Mouse (Mus musculus) kidney, postnatal 25 days (tissue): ENCODE measurements around the gene Tst.

Experiments
- DNase-seq, 2 experiments: peaks; one replicate each; pipeline ENCODE4 v3.0.0; 2021; ENCODE audit warnings: mixed read lengths in 2 of 2

The Tst gene

DNA sequence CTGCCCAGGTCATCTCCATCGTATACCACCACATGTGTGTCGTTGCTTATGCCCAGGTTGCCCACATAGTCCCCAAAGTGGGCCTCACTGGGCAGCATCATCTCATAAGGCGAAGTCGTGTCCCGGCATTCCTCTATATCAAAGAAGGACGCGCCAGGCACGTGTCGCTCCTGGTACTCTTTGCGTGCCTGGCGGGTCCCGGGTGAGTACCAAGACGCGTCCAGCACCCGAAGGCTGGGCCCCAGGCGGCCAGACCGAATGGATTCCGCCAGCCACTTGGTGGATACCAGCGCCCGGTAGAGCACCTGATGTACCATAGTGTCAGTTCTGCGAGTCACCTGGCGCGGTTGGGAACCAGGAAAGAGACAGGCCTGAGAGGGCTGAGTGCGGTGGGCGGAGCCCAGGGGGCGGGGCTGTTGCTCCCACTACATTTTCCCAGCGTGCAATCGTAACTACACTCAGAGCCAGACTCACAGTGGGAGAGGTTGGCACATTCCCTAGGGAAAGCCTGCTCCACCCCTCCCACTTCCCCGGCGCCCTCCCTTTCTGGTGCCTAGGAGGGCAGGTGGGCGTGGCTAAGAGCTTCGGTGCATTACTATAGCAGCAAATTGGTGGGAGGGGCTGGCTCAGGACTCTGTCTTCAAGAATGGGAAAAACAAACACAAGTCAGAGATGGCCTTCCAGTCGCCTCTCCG, at the start of gene Tst:
Tst (minus strand) TSS at position 391 of the 695 bp plus-strand sequence.
- peak; percentile 98 for DNase-seq

DNA sequence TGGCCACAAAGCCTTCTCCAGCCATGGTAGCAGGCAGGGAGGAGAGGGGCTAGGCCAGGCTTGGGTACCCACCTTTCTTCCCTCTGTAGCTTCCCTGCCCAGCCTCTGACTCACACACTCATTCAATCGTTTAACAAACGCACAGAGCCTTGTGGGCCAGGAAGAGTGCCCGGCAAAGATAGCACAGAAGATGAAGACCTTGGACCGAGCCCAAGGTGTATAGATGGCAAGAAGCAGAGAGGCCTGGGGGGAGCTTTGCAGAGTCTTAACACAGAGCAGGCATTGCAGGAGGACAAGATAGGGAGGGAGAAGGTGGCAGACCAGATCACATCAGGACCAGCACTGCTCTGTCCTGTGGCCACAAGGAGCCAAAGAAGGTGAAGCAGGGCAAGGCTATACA, 49.5 kb upstream of the Tst start:
- DNase-seq, result no peak

DNA sequence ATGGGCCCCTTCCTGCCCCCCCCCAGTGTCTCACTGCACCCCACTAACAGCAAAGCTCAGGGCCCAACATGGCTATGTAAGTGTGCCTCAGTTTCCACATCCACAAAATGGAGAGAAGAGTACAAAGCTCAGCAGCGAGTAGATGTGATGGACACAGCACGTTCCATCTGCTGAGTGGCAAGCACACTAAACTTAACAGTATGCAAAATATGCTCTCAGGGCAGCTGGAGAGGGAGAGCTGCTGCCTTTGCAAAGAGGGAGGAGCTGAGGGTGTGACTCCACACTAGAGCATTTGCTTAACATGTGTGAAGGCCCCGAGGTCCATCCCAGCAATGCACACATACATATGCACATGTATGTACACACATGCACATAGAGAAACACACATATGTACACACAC, 47.2 kb upstream of the Tst start:
- DNase-seq, result no peak

DNA sequence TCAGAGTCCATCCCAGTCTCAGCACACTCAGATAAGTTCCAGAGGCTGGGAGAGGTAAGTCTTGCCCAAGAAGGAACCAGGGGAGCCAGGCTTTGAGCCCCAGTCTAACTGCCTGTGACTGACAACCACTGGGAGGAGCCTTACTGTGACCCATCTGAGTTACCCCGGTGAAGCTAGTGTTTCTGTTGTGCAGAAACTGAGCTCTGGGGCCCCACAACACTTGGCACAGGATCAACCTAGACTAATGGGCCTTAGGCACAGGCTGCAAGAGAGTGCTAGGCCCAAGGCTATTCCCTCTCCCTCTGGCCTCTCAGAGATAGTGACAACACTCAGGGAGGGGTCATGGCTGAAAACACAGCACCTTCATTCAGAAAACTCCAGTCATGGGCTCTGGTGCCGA, 45.5 kb upstream of the Tst start:
- no peak for DNase-seq

DNA sequence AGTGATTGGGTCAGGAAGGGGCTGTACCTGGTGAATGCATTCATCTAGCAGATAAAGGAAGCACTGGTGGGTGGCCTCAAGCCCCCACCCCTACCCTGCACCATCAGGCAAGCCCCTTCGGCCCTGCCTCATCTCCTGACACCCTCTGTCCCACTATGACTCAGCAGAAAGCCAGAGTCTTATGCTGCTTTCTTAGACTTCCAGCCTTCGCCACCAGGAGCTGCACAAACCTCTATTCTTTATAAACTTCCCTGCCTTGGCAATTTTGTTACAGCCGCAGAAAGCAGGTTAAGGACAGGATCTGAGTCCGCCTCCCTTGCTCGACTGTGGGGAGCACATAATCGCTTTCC, 44.7 kb upstream of the Tst start:
- DNase-seq, result no peak

DNA sequence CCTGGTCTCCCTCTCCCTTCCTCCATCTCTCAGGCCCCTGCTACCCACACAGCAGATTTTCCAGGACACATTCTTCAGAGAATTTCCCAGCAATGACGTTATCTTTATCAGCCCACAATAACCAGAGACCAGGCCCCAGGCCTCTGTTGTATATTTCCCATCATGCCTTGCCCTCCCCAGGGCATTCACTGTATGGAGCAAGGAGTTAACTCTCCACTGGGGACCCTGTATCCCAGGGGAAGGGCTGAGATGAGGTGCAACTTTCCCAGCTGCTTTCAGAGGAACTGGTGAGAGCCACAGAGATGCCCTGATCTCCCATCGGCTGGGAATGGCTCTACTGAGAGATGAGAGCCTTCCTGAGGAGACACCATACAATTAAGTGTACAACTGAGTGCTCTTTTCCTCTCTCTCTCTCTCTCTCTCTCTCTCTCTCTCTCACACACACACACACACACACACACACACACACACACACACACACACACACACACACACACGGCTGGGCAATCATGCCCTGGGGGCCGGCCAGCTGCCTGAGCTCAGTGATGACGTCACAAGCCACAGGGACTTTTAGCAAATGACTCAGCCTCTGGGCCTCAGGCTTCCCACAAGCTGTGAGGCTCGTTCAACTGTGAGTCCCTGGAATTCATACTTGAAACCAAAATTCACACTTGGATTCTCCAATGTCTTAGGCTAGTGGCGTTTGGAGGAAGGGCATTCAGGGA, 44.1 kb upstream of the Tst start:
- DNase-seq, result peak in 1 of 2 experiments; percentile 66

DNA sequence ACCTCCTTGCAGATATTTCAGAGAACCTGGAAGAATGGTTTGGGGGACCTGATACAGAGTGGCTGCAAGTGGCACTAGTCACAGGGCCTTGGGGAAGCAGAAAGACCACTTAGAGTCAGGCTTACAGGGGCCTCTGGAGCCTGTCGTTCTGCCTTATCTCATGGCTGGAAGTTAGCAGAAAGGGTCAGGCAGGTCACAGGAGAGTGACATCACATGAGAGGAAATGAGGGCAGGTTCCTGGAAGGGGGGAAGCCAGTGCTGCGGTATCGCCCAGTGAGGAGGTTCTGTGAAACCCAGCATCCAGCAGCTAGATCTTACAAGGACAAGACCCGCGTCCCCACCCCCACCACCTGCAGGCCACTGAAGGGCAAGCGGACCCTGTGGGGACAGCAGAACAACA, 43.4 kb upstream of the Tst start:
- DNase-seq, result peak; percentile 27 to 35

DNA sequence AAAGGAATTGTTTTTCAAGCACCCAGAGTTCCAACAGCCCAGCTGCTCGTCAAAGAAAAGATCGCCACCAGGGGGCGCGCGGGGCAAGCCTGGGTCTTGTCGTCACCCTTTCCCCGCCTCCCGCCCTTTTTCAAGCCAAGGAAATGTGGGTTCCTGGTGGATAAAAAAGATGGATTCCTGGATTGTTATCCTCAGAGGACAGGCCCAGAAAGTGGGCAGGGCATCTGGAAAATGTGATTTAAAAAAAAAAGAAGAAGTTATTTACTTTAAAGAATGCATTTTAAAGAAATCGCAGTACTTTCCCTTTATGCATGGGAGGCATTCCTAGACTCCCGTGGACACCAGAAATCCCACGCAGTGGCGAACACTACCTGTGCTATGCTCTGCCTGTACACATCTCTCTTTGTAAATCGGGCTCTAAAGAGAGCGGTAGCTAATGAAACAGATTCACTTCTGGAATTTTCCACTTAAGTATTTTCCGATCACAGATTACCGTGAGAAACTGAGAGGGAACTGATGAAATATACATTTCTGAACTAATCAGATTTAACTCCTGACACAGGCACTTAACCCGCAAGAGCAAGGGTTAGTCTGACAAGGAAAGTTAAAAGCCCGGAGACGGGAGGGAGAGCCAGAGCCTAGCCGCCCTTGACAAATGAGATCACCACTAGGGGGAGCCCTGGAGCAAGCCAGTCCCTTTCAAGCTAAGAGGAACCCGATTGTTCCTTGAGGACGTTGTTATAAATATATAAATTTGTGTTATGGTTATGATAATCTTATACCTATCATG, 42.2 kb upstream of the Tst start:
- DNase-seq, result peak; percentile 95 to 100

DNA sequence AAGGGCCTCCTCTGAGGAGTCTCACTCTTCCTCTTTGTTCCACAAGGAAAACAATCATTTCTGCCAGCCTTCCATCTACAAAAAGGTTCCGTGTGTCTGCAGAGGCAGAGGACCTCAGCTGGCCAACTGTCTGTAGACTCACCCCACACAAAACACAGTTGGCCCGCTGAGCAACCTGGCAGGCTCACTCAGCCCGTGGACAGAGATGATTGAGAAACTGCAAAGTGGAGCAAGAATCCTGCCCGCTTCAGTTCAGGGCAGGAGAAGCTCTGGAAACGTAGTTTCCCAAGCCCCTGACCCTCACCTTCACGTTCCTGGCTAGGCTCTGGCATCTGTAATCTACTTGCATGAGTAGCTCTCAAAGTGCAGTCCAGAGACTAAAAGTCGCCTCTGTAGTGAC, 41.4 kb upstream of the Tst start:
- DNase-seq, result no peak

DNA sequence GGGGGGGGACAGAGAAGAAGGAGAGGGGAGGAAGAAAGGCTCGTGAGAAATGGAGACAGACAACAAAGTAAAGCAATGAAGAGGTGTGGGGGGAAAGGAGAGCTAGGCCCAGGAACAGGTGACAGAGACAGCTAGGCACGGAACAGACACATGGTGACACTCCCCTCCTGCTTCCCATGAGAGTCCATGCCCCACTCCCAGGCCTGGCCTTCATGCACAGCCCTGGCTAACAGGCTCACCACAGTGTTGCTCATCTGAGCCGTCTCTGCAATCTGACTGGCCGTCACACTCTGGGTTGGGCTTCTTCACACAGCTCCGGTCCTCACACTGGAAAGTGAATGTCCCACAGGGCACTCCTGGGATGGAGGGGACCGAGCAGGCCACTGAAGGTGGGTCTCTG, 38.1 kb upstream of the Tst start:
- no peak for DNase-seq

DNA sequence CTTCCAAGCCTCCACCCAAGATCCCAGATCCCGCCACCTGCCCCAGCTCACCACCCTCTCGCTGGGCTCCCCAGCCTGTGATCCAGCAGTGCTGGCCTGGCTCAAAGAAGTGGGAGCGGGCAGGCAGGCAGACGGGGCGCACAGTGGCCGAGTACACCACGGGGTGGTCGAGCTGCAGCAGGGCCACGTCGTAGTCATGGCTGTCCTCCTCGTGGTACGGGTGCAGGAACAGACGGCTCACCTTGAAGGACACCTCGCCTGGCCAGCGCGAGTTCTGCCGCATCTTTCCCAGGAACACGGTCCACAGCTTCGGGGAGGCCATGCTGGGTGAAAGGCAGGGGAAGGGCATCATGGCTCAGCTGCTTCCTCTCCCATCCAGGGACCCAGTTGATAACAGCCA, 36.5 kb upstream of the Tst start:
- no peak for DNase-seq

DNA sequence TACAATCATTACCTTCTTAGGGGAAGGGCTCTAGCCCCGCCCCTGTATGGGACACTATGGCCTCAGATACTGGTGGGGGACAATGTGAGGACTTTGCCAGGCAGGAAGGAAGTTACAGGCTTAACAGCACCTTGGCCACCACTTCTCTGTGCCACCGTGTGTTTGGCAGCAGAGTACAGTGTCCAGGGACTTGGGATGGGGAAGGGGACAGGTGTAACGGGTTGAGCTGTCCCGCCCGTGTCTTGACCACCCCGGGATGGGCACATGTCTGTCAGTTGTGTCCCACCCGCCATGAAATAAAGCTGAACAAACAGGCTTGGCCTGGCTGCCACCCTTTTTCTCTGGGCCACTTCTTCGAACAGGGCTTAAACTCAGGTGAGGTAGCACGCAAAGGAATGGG, 33.3 kb upstream of the Tst start:
- DNase-seq, result no peak

DNA sequence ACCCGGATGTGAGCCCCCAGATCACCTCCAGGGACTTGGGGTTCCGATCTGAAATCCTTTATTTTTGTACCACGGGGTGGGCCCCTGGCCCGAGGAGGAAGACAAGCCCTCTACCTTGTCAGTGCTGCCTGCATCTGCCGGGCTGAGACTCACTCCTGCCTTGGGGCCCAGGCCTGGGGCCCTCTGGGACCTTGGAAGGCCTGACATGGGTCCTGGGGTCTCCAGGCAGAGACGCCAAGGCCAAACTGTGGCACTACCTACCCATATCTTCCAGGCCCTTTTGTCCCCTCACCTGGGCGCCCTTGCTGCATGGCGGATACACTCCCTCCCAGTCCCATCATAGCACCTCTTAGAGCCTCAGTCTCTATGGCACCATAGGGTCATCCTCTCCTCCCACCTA, 32.8 kb upstream of the Tst start:
- DNase-seq, result no peak

DNA sequence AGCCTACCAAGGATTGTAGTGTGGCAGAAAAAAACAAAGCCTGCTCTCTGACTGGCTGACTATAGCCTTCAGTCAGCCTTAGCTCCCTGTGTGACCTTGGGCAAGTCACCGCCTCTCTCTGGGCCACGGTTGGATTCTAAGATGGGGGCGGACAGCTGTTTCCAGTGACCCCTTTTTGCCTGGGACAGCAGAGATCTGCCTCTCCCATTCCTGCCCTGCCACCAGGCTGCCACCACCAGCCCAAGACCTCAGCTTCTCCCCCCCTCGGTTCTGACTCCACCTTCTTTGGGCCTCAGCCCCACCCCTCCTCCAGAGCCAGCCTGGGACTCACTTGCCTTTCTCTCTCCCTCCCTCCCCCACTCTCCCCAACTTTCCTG, 32.3 kb upstream of the Tst start:
- no peak for DNase-seq

DNA sequence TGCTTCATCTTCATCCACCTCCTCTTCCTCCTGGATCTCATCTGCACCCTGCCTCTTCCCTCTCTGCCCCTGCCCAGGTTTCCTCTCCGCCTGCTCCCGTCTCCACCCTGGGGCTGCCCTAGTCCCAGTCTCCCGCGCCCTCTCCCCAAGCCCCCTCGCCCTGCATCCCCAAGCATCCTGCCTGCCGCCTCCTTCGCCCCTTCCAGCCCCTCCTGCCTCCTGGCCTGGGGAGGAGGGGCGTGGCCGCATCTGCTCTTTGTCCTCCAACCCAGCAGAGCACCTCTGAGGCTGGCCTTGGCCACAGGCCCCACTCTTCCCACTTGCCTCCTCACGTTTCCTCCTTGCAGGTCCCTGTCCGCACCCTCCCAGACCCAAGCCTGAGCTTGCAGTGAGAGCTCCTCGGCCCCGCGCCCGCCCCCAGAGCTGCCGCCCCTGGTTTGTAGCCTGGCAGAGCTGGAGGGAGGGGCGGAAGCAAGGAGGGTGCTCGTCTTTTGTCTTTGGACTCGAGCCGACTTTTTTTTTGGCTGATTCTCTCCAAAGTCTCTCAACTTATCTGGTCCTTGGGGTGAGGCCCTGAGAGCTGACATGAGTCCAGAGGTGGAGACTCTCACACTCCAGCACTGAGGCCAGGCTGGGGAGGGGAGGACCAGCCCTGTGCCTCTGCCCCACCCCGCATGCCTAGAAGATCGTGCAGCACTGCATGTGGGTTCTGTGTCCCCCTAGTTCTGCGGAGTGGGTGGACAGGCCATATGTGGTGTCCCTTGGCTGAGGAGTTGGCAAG, 31.7 kb upstream of the Tst start:
- DNase-seq, result peak; percentile 37 to 63

DNA sequence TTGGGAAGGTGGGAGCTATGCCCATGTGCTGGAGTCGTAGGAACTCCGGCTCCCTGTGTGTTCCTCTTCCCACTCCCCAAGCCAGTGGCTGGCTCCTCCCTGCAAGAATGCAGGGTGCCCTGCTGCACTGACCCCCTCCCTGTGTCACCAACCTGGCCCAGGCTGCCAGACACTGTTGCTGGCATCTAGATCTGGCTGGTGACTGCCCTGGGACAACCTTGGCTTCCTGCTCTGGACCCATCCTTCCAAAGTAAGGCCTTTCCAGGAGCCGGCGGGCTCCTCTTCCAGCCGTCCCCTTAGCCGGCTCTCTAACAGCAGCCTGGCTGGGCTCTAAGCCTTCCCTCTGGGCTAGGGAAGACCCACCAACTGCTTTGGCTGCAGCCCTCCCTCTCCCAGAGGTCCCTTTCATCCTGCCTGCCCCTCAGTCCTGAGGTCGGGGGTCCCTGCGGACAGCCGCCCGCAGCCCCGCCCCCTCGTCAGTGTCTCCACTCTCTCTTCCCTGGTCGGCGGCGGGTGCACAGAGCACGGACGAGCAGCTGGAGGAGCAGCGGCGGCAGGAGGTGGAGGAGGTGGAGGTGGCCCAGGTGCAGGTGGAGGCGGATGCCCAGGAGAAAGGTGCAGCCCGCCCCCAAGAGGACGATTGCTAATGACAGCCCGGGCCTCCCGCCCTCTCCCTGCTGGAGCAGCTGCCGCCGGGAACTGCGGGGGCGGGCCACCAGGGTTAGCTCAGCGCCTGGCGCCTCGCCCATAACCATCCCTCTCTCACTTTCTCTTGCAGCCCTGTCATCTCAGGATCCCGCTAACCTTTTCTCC, 30.9 kb upstream of the Tst start:
- DNase-seq, result peak; percentile 84 to 87

DNA sequence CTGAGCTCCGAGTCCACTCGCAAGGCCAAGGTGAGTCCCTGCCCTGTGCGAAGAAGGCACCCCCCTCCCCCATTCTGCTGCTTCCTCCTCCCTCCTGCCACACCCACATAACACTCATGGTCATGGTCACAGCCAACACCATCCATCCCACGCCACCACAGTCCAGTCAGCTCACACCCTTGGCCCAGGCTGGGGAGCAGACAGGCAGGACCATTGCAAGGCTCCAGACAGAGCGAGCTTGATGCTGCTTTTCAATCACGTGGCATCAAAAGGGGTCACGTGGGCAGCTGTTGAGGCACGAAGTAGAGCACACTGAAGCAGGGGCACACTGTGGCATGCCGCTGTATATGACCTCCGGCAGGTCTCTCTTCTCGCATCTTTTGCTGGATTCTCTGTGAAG, 30.0 kb upstream of the Tst start:
- no peak for DNase-seq

DNA sequence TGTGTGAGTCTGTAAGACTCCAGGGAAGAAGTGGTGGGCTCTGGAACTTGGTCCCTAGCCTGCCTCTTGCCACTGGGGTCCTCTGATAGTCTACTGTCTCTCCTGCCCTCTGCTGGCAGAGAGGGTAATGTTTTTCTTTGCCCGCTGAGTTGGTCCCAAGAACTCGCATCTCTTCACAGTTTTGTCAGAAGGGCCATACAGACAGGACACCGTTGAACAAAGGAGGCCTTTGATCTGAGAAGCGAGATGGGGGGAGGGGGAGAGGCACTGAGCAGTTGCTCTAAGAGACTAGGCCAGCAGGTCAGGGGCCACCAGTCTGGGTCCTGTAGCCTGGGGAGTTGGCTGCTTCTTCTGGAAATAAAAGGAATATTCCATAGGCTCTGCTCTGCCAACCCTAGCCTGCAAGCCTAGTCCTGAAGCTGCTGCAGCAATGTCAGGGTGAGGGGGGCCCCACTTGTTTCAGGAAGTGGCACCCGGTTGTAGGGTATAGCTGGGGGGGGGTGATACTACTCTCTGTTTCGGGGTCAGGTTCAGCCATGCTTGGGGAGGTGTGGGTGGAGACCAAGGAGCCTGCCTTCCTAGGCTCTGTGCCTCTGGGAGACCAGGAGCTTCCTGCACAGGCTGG, 29.3 kb upstream of the Tst start:
- DNase-seq, result peak; percentile 49 to 61

DNA sequence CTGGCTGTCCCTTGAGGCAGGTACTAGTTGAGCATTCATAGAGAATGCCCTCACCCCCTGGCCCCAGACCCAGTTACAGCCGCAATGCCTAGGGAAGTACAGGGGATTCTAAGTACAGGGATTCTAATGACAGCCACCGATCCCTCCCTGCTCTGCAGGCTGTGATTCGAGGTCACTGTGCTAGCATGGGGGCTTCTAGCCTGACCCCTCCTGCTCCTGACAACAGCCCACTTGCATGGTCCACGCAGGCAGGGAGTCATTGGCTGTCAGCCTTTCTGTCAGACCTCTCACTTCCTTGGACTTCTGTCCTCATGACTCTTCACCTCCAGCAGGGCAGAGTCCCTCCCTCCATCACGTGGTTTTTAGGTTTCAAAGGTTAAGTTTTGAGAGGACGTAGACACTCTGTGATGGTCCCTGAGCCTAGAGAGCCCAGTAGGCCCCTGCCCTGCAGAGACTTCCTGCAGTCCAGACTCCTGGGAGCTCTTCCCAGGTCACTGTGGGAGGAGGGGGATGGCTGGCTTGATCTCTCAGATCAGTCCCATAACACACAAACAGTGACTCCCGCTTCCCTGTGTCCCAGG, 25.9 kb upstream of the Tst start:
- DNase-seq, result peak; percentile 65 to 88

DNA sequence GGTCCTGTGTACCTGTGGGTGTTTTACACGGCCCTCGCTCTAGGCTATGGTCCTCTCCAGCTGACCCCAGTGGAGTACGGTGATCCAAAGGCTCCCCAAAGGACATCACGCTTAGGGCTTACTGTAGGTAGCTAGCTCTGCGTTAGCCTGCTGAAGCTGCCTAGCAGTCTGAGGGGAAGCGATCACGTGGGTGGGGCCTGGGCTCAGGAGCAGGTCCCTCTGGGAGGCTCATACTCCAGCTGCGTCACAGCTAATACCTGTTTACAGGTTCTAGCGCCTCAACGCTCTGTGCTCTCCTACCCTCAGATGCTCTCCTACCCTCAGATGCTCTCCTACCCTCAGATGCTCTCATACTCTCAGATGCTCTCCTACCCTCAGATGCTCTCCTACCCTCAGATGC, 25.2 kb upstream of the Tst start:
- no peak for DNase-seq

DNA sequence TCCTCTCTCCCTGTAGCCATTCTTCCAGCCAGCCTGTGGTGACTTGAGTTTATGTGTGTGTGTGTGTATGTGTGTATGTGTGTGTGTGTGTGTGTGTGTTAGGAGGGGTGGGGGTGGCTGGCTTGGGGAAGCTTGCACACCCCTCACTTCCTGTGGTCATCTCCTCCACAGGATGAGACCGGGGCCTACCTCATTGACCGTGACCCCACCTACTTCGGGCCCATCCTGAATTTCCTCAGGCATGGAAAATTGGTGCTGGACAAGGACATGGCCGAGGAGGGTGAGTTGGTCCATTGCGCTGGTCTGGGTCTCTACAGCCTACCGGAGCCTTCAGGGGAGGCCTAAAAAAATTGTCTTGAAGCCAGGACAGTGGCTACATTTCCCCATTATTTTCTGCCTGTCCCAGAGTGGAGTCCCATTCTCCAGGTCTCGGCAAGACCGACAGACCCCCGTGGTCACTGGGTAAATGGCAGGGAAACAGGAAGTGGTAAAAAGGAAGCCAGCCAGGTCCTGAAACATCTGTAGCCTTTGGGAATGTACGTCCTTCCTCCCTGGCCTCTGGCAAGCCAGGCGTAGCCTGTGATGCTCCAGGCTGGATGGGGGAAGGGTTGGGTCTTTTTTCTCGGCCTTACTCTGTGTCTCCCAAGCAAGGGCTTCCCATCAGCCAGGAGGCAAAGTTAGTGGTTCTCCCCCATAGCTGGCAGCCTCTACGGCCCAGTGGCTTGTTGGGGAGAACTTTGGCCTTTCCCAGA, 24.3 kb upstream of the Tst start:
- peak; percentile 49 to 73 for DNase-seq
